In the genomic region with DNA sequence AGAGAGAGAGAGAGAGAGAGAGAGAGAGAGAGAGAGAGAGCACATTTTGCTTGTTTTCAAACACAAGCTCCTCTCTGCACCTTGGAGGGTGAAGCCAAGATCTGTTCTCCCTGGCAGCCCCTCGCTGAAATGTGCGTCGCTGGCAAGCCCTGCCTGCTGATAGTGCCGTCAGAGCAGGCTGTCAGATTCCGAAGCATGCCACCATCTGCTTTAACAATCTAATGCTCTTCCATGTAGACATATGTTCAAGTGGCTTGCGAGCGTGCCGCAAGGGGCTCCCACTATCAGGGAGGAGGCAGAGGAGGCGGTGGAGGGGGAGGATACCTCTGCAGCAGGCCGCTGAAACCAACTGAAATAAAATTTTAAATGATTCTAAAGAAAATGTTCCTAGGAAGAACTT, we compare ENCODE assay signal across 10 mouse cellular contexts.
DNase-seq lines count a peak whose midpoint lies in the region; ATAC-seq and TF ChIP-seq lines count a peak whose summit lies in the region.
"Had no signal": no experiment of that assay in that cellular context is flagged by ENCODE, and none has a peak within 500 bp of the region (broad histone marks: within the 10 kb centered on the region; RNA-seq: fewer than 3 reads in every experiment).

No protein-coding gene starts in this region.

- no peak for ATAC-seq in heart, embryonic 14.5 days (ENCODE audit: insufficient number of reproducible peaks, insufficient read depth, low FRiP score, low read depth)
- ATAC-seq in hindbrain, postnatal 0 days, result peak; percentile 53; the same call in 1 of the 2 replicates
- no peak for ATAC-seq in neural tube, embryonic 12.5 days (ENCODE audit: low FRiP score, low read depth)
- no peak for ATAC-seq in stomach, postnatal 0 days (ENCODE audit: low FRiP score, low TSS enrichment)
- no peak for ATAC-seq in CD4-positive, CD25-positive, alpha-beta regulatory T cell, adult 4 months

- 0 out of 4 replicates have a peak overlapping the region, but pooled peaks of 1 of the 2 experiments have one; percentile 29 for H3K27ac ChIP-seq in heart, embryonic 14.5 days (replicated peaks in 1 of 2; ENCODE audit: control insufficient read depth in 1 of 2, insufficient read depth in 1 of 2, low read depth in 2 of 2, low read length in 2 of 2)
- H3K27ac ChIP-seq in cerebellum, adult 2 months (ENCODE audit: insufficient read depth, low read length), result no peak overlapping the region
- no peak overlapping the region for H3K27ac ChIP-seq in hindbrain, postnatal 0 days
- no peak overlapping the region for H3K27ac ChIP-seq in neural tube, embryonic 12.5 days
- no peak overlapping the region for H3K27ac ChIP-seq in stomach, postnatal 0 days (replicated peaks)

- peaks cover 3% of the 10 kb centered on the region; the same call in 1 of the 2 replicates for H3K27me3 ChIP-seq in heart, embryonic 14.5 days (ENCODE audit: control insufficient read depth, insufficient read depth, low read length)
- no peaks in the 10 kb centered on the region for H3K27me3 ChIP-seq in cerebellum, adult 2 months (ENCODE audit: control insufficient read depth, insufficient read depth, low read length)
- H3K27me3 ChIP-seq in hindbrain, postnatal 0 days (ENCODE audit: insufficient read depth, low read length), result peaks cover 4% of the 10 kb centered on the region; the same call in 1 of the 2 replicates
- no peaks in the 10 kb centered on the region; the same call in 1 of the 2 replicates for H3K27me3 ChIP-seq in neural tube, embryonic 12.5 days (replicated peaks)
- H3K27me3 ChIP-seq in stomach, postnatal 0 days (ENCODE audit: control insufficient read depth, insufficient read depth, low read length), result no peaks in the 10 kb centered on the region

- peak overlapping the region; percentile 16; the same call in 1 of the 2 replicates for H3K9ac ChIP-seq in heart, embryonic 14.5 days (ENCODE audit: low read length)
- H3K9ac ChIP-seq in hindbrain, postnatal 0 days (replicated peaks; ENCODE audit: low read length), result no peak overlapping the region
- H3K9ac ChIP-seq in neural tube, embryonic 12.5 days, result no peak overlapping the region
- H3K9ac ChIP-seq in stomach, postnatal 0 days (ENCODE audit: low read length), result no peak overlapping the region

- 21% methylated on average over 10 of the region's 10 CpGs for WGBS in heart, embryonic 14.5 days
- WGBS in cerebellum, adult 2 months, result 10% methylated on average over 10 of the region's 10 CpGs
- 41% methylated on average over 10 of the region's 10 CpGs for WGBS in hindbrain, postnatal 0 days
- WGBS in neural tube, embryonic 12.5 days, result 40% methylated on average over 10 of the region's 10 CpGs
- WGBS in stomach, postnatal 0 days, result 79% methylated on average over 10 of the region's 10 CpGs

- DNase-seq in heart, adult 11 months, result no peak
- DNase-seq in cerebellum, adult 2 months, result peak; percentile 70 to 80
- DNase-seq in hindbrain, postnatal 0 days (ENCODE audit: low spot score), result peak; percentile 77
- DNase-seq in natural killer cell, adult 2 months (ENCODE audit: low spot score in 2 of 2), result no peak
- no peak for DNase-seq in stomach, postnatal 0 days (ENCODE audit: low spot score)
- DNase-seq: adrenal gland, adult 2 months; thymus, postnatal 14 days had no signal

- TF ChIP-seq CTCF in cerebellum, adult 2 months (IDR thresholded peaks at IDR 0.05; ENCODE audit: borderline replicate concordance, insufficient read depth, low read depth, low read length), result no peak
- no peak; the same call in 1 of the 2 replicates for TF ChIP-seq CTCF in hindbrain, postnatal 0 days (IDR thresholded peaks at IDR 0.05; ENCODE audit: low read depth)
- TF ChIP-seq CTCF in stomach, postnatal 0 days (IDR thresholded peaks at IDR 0.05; ENCODE audit: low read depth), result no peak

- H3K4me3 ChIP-seq in heart, embryonic 14.5 days (ENCODE audit: control insufficient read depth in 1 of 2, insufficient read depth in 1 of 2, low read depth in 1 of 2, low read length in 2 of 2), result no peak overlapping the region
- peak overlapping the region; percentile 36 for H3K4me3 ChIP-seq in cerebellum, adult 2 months (replicated peaks; ENCODE audit: insufficient read depth, low read depth, low read length)
- no peak overlapping the region for H3K4me3 ChIP-seq in hindbrain, postnatal 0 days (ENCODE audit: low read length)
- no peak overlapping the region for H3K4me3 ChIP-seq in neural tube, embryonic 12.5 days
- no peak overlapping the region for H3K4me3 ChIP-seq in stomach, postnatal 0 days (ENCODE audit: low read depth, low read length)

- peaks cover 18 to 39% of the 10 kb centered on the region in 2 experiments for H3K4me1 ChIP-seq in heart, embryonic 14.5 days (ENCODE audit: control insufficient read depth in 2 of 2, insufficient read depth in 2 of 2, low read length in 2 of 2)
- H3K4me1 ChIP-seq in cerebellum, adult 2 months (ENCODE audit: control insufficient read depth, insufficient read depth, low read length), result no peaks in the 10 kb centered on the region
- H3K4me1 ChIP-seq in hindbrain, postnatal 0 days (ENCODE audit: insufficient read depth, low read length), result peaks cover 4% of the 10 kb centered on the region; the same call in 1 of the 2 replicates
- peaks cover 44% of the 10 kb centered on the region for H3K4me1 ChIP-seq in neural tube, embryonic 12.5 days
- no peaks in the 10 kb centered on the region for H3K4me1 ChIP-seq in stomach, postnatal 0 days (replicated peaks; ENCODE audit: control insufficient read depth, insufficient read depth)

- no peaks in the 10 kb centered on the region for H3K36me3 ChIP-seq in heart, embryonic 14.5 days (ENCODE audit: control insufficient read depth, insufficient read depth, low read length)
- H3K36me3 ChIP-seq in hindbrain, postnatal 0 days (ENCODE audit: insufficient read depth, low read length), result no peaks in the 10 kb centered on the region
- H3K36me3 ChIP-seq in neural tube, embryonic 12.5 days, result no peaks in the 10 kb centered on the region
- H3K36me3 ChIP-seq in stomach, postnatal 0 days (ENCODE audit: control insufficient read depth, insufficient read depth, low read length), result no peaks in the 10 kb centered on the region

- TF ChIP-seq EP300 in stomach, postnatal 0 days (optimal IDR thresholded peaks at IDR 0.05), result no peak

- no peak for TF ChIP-seq POLR2A in cerebellum, adult 2 months (IDR thresholded peaks at IDR 0.05; ENCODE audit: borderline replicate concordance, insufficient read depth, low read length)

- no peaks in the 10 kb centered on the region for H3K9me3 ChIP-seq in heart, embryonic 14.5 days (ENCODE audit: control insufficient read depth, low read length)
- no peaks in the 10 kb centered on the region for H3K9me3 ChIP-seq in hindbrain, postnatal 0 days (ENCODE audit: low read length)
- H3K9me3 ChIP-seq in neural tube, embryonic 12.5 days, result no peaks in the 10 kb centered on the region
- H3K9me3 ChIP-seq in stomach, postnatal 0 days (ENCODE audit: control insufficient read depth, low read length), result no peaks in the 10 kb centered on the region

- peak overlapping the region; percentile 55 for H3K4me2 ChIP-seq in heart, embryonic 14.5 days (ENCODE audit: low read length)
- peak overlapping the region; percentile 7; the same call in 1 of the 2 replicates for H3K4me2 ChIP-seq in hindbrain, postnatal 0 days (ENCODE audit: low read depth, low read length)
- H3K4me2 ChIP-seq in neural tube, embryonic 12.5 days (replicated peaks), result peak overlapping the region; percentile 30; the same call in 1 of the 2 replicates
- H3K4me2 ChIP-seq in stomach, postnatal 0 days (replicated peaks; ENCODE audit: low read depth), result no peak overlapping the region

Comparison
In these comparisons a context has a peak if more than half of its experiments do, and no peak if none do; other contexts are left out.
1. DNase-seq: peak in cerebellum, adult 2 months (2 of 2) and hindbrain, postnatal 0 days (single experiment); none in heart, adult 11 months (single experiment), natural killer cell, adult 2 months (0 of 2) and stomach, postnatal 0 days (single experiment).